ENCODE assay signal across 8 mouse cellular contexts in genomic region chrX:141475110-141475509, GRCm38 (mm10). TPM values are rescaled to one million over a fixed set of nuclear protein-coding genes. Genes with fewer than 3 reads are reported as not detected.
DNase-seq lines count a peak whose midpoint lies in the region; ATAC-seq and TF ChIP-seq lines count a peak whose summit lies in the region.

Gene Col4a5, plus strand, starts transcription at chrX:141475385.

- H3K9me3 ChIP-seq in forebrain, embryonic 16.5 days (ENCODE audit: control insufficient read depth, low read length), result no peaks in the 10 kb centered on the region
- no peaks in the 10 kb centered on the region for H3K9me3 ChIP-seq in neural tube, embryonic 15.5 days (replicated peaks)

- intact Hi-C loops in heart, postnatal 14 days (cut with DNase I), result no loop called here

- TF ChIP-seq POLR2A in lung, adult 2 months (IDR thresholded peaks at IDR 0.05; ENCODE audit: borderline replicate concordance, extremely low read depth, low read depth, low read length), result 0 out of 2 replicates have a peak, but pooled peaks have one; percentile 14

- H3K4me2 ChIP-seq in forebrain, embryonic 16.5 days (ENCODE audit: low read length), result peak within 1 kb of the TSS; percentile 53
- peak within 1 kb of the TSS; percentile 64 for H3K4me2 ChIP-seq in neural tube, embryonic 15.5 days

- H3K4me1 ChIP-seq in forebrain, embryonic 16.5 days (replicated peaks; ENCODE audit: control insufficient read depth, insufficient read depth, low read length), result no peaks in the 10 kb centered on the region
- no peaks in the 10 kb centered on the region for H3K4me1 ChIP-seq in lung, adult 2 months (ENCODE audit: control insufficient read depth, insufficient read depth, low read length)
- H3K4me1 ChIP-seq in neural tube, embryonic 15.5 days, result no peaks in the 10 kb centered on the region

- peak within 1 kb of the TSS; percentile 35 for H3K4me3 ChIP-seq in forebrain, embryonic 16.5 days (replicated peaks; ENCODE audit: low read length)
- H3K4me3 ChIP-seq in lung, adult 2 months (replicated peaks; ENCODE audit: extremely low read depth, low read depth, low read length), result peak within 1 kb of the TSS; percentile 73
- peak within 1 kb of the TSS; percentile 41 for H3K4me3 ChIP-seq in neural tube, embryonic 15.5 days (replicated peaks)

- DNase-seq in NIH3T3 (ENCODE audit: low read depth), result peak; percentile 88
- peak; percentile 13 for DNase-seq in c-Kit-positive CD71-positive TER-119-positive erythroid progenitor cells, embryonic 14.5 days (ENCODE audit: low spot score)
- DNase-seq in heart, postnatal 14 days, result peak; percentile 49 to 70
- DNase-seq in kidney, postnatal 36 days, result peak; percentile 80 to 84
- peak; percentile 48 for DNase-seq in lung, adult 2 months
- DNase-seq in urinary bladder, postnatal 36 days (ENCODE audit: low spot score in 2 of 2), result peak; percentile 70 to 75

- ATAC-seq in forebrain, embryonic 16.5 days, result peak; percentile 84
- peak; percentile 79; the same call in 1 of the 2 replicates for ATAC-seq in neural tube, embryonic 15.5 days (ENCODE audit: low FRiP score)

- H3K27ac ChIP-seq in forebrain, embryonic 16.5 days (ENCODE audit: low read length), result no peak within 1 kb of the TSS
- H3K27ac ChIP-seq in neural tube, embryonic 15.5 days (replicated peaks), result no peak within 1 kb of the TSS

- no peaks in the 10 kb centered on the region for H3K27me3 ChIP-seq in forebrain, embryonic 16.5 days (replicated peaks; ENCODE audit: control insufficient read depth, insufficient read depth, low read length)
- H3K27me3 ChIP-seq in neural tube, embryonic 15.5 days (replicated peaks), result peaks cover 31% of the 10 kb centered on the region

- H3K9ac ChIP-seq in forebrain, embryonic 16.5 days (replicated peaks; ENCODE audit: low read depth, low read length), result peak within 1 kb of the TSS; percentile 18; the same call in 1 of the 2 replicates
- H3K9ac ChIP-seq in neural tube, embryonic 15.5 days (replicated peaks), result 0 out of 2 replicates have a peak within 1 kb of the TSS, but pooled peaks have one; percentile 26

- WGBS in forebrain, embryonic 16.5 days, result 13% methylated on average over 13 of the region's 13 CpGs
- WGBS in lung, adult 2 months, result 16% methylated on average over 13 of the region's 13 CpGs
- 5% methylated on average over 12 of the region's 13 CpGs for WGBS in neural tube, embryonic 15.5 days

- H3K36me3 ChIP-seq in forebrain, embryonic 16.5 days (ENCODE audit: control insufficient read depth, insufficient read depth), result no peaks in the 10 kb centered on the region
- no peaks in the 10 kb centered on the region for H3K36me3 ChIP-seq in neural tube, embryonic 15.5 days

- TF ChIP-seq CTCF in lung, adult 2 months (IDR thresholded peaks at IDR 0.05; ENCODE audit: insufficient read depth, low read length), result no peak

RNA-seq across cellular contexts. Expression of gene Col4a5, which starts in this region (rescaled TPM):
- polyA plus RNA-seq in forebrain, embryonic 16.5 days (2015; fragmentation: Nextera tagmentation; extraction: Ambion mirVana), result 5.5 and 7.8 TPM in 2 replicates
- total RNA-seq in heart, postnatal 14 days (2021), result 10 to 100 TPM; 61.0 to 73.5 TPM
- polyA plus RNA-seq in lung, adult 2 months (2012; rRNA removed), result 22.8 and 28.0 TPM in 2 replicates
- 7.3 and 8.5 TPM in 2 replicates for polyA plus RNA-seq in neural tube, embryonic 15.5 days (2015; fragmentation: Nextera tagmentation; extraction: Ambion mirVana)

Comparison
In these comparisons a context has a peak if more than half of its experiments do, and no peak if none do; other contexts are left out.
1. DNase-seq: peak in every context shown above with its lines; median percentile 88 in NIH3T3; 82 in kidney, postnatal 36 days; 72 in urinary bladder, postnatal 36 days; 60 in heart, postnatal 14 days; 48 in lung, adult 2 months; 13 in c-Kit-positive CD71-positive TER-119-positive erythroid progenitor cells, embryonic 14.5 days.